Mouse (Mus musculus): ENCODE results near the gene Gm10837. TPM values are rescaled to one million over a fixed set of nuclear protein-coding genes. Genes with fewer than 3 reads are reported as not detected.

Gene Gm10837
- polyA plus RNA-seq, 1 experiment from 2014 or later: not detected

DNA sequence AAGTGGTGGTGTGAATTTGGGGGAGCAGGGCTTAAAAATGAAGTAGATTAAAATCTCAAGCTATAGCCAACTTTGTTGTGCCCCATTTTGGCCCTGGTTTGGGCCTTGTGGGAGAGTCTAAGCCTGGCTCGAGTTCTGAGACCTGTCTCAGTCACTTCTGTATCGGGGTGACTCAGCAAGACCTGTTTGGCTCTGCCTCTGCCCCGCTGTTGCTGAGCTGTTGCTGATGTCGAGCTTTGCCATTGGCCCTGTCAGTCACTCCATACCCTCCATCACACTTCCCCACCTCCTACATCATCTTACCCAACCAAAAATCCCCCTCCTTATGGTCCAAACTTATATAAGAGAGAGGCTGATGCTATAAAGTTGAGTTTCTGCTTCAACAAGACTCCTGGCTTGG lies 38.1 kb downstream of the Gm10837 start:
- Histone ChIP-seq H3K27me3 (no peaks in the 10 kb centered on the region), H3K4me3 (replicated peaks) (no peak overlapping the region), H3K4me2 (no peak overlapping the region), H3K9ac (no peak overlapping the region), H3K27ac (no peak overlapping the region), H3K9me3 (replicated peaks) (no peaks in the 10 kb centered on the region), H3K36me3 (no peaks in the 10 kb centered on the region), H3K4me1 (no peaks in the 10 kb centered on the region)
- ATAC-seq (replicated peaks; ENCODE audit: low FRiP score): no peak
- WGBS: 80% methylated on average over 4 of the region's 4 CpGs

GRCm38 (mm10) chr14:122534017-122534924 lies 43.9 kb downstream of the Gm10837 start, which contains the start of gene Pcca:
TSS of gene Pcca (plus strand) at chr14:122534324.
- Histone ChIP-seq H3K9me3 (replicated peaks) (no peaks in the 10 kb centered on the region), H3K4me3 (replicated peaks) (peak within 1 kb of the TSS; percentile 79), H3K4me1 (peaks cover 4% of the 10 kb centered on the region; the same call in 1 of the 2 replicates), H3K9ac (peak within 1 kb of the TSS; percentile 58), H3K27me3 (no peaks in the 10 kb centered on the region), H3K36me3 (no peaks in the 10 kb centered on the region), H3K4me2 (peak within 1 kb of the TSS; percentile 82), H3K27ac (peak within 1 kb of the TSS; percentile 46; the same call in 1 of the 2 replicates)
- peak; percentile 100 for ATAC-seq (replicated peaks; ENCODE audit: low FRiP score)
- WGBS: 2% methylated on average over 54 of the region's 54 CpGs

GRCm38 (mm10) chr14:122535986-122536385 lies 45.6 kb downstream of the Gm10837 start:
- no peak for ATAC-seq (replicated peaks; ENCODE audit: low FRiP score)
- no peak overlapping the region for H3K9ac ChIP-seq
- H3K36me3 ChIP-seq: no peaks in the 10 kb centered on the region
- no peak overlapping the region for H3K4me2 ChIP-seq
- H3K27me3 ChIP-seq: no peaks in the 10 kb centered on the region
- no peak overlapping the region for H3K4me3 ChIP-seq (replicated peaks)
- 89% methylated on average over 1 of the region's 1 CpGs for WGBS
- no peak overlapping the region for H3K27ac ChIP-seq
- no peaks in the 10 kb centered on the region for H3K9me3 ChIP-seq (replicated peaks)
- H3K4me1 ChIP-seq: peaks cover 4% of the 10 kb centered on the region; the same call in 1 of the 2 replicates

Other genes starting within 250 kb of the Gm10837 start
- gene Gm5089, start 39.5 kb upstream of the Gm10837 start, polyA plus RNA-seq (2015; fragmentation: Nextera tagmentation; extraction: Ambion mirVana): 0.10 TPM in 1 of 2 replicates, not detected in the other
- gene Zic5, start 24.9 kb upstream of the Gm10837 start, polyA plus RNA-seq (2015; fragmentation: Nextera tagmentation; extraction: Ambion mirVana): 0.13 TPM in 1 of 2 replicates, not detected in the other
- not detected in 2 replicates for gene Zic2, start 15.2 kb upstream of the Gm10837 start, polyA plus RNA-seq (2015; fragmentation: Nextera tagmentation; extraction: Ambion mirVana)
- gene Pcca, start 43.7 kb downstream of the Gm10837 start, polyA plus RNA-seq (2015; fragmentation: Nextera tagmentation; extraction: Ambion mirVana): 23.6 and 23.9 TPM in 2 replicates